Mouse (Mus musculus) Patski (cell line): ENCODE results near the gene Phb. TPM values are rescaled to one million over a fixed set of nuclear protein-coding genes. Genes with fewer than 3 reads are reported as not detected.
"Not testable (repeated sequence)": the region's sequence is repeated elsewhere in the genome, so short reads cannot be mapped to it uniquely, and the experiment has no call there.

Source experiments
- ATAC-seq: fragments of 100-300 bp; one replicate; pipeline ENCODE4 v1.8.0; 2021
- CTCF ChIA-PET: fragments of 350-600 bp; sonication (Branson Sonifier 250); formaldehyde crosslinking; loops from one replicate; lab custom pipeline; 2022; ENCODE audit warnings: inconsistent platforms; lab: Charles Lee
- POLR2A ChIA-PET: fragments of 350-600 bp; sonication (Branson Sonifier 250); formaldehyde crosslinking; loops from one replicate; lab custom pipeline; 2022; ENCODE audit warnings: antibody characterized with exemption, inconsistent platforms; lab: Charles Lee
- DNase-seq: peaks from one replicate; pipeline ENCODE4 v3.0.0-alpha.2; 2011; ENCODE audit warnings: low read depth, low spot score
- H3K27me3 ChIP-seq: fragments of 371-371 bp; one replicate; pipeline ENCODE4 v1.5.1; 2021
- CTCF ChIP-seq: fragments of 100-300 bp; IDR thresholded peaks from one replicate; pipeline ENCODE4 v1.5.1; 2021
- in situ Hi-C: fragments of 300-500 bp; cut with MboI; formaldehyde crosslinking; loops from 3 replicates; pipeline ENCODE4 v1.11.1; 2018; ENCODE audit warnings: low pct_unique_long_range_greater_than_20kb, mixed read lengths
- polyA plus RNA-seq: library from polyadenylated mRNA; unstranded; gene quantifications from one replicate; pipeline ENCODE4 v1.2.3, GENCODE M21; 2021

The Phb gene
- polyA plus RNA-seq, 1 experiment from 2014 or later, result 158 TPM

DNA sequence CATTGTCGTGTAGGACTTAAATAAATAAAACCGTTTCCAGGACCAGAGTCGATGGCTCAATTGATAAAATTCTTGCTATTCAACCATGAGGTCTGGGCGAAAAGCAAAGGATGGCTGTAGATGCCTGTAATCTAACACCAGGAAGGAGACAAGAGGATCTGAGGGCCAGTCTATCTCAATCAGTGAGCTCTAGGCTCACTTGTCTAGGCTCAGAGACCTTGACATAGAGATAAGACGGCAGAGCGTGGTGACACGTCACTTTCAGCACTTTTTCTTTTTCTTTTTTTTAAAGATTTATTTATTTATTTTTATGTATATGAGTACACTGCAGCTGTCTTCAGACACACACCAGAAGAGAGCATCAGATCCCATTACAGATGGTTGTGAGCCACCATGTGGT, 17.2 kb upstream of the Phb start:
- CTCF ChIA-PET, result no interaction called here
- ATAC-seq, result no peak

DNA sequence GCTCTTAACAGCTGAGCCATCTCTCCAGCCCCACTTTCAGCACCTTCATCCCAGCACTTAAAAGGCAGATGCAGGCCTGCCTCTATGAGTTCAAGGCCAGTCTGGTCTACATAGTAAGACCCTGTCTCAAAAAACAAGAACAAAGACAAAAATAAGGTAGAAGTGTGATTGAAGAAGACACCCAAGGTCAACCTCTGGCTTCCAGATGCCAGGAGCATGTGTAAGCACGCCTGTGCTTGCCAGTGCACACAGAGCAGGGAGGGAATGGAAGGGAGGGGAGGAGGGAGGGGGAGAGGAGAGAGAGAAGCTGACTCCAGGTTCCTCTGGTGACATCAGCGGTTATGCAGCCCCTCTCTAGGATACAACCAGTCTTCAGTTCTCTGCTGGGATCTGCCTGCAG, 16.8 kb upstream of the Phb start:
- ChIA-PET CTCF (interaction anchor here (1.2 to 1.4 kb wide), 2 partner anchors 73 to 129 kb away, joined by 3 read pairs; no protein-coding TSS in a partner anchor), POLR2A (no interaction called here)
- TF ChIP-seq CTCF, result no peak
- in situ Hi-C loops, result no loop called here
- ATAC-seq (no peak), DNase-seq (no peak)
- H3K27me3 ChIP-seq, result peaks cover 17% of the 10 kb centered on the region

More for the DNA sequence above, 17.2 kb upstream of the Phb start:
- in situ Hi-C loops, result loop anchor here (5.0 to 25.0 kb wide), 2 partner anchors 117 to 287 kb away; no protein-coding TSS in a partner anchor
- peaks cover 21% of the 10 kb centered on the region for H3K27me3 ChIP-seq
- no peak for DNase-seq
- POLR2A ChIA-PET, result no interaction called here
- TF ChIP-seq CTCF, result no peak

DNA sequence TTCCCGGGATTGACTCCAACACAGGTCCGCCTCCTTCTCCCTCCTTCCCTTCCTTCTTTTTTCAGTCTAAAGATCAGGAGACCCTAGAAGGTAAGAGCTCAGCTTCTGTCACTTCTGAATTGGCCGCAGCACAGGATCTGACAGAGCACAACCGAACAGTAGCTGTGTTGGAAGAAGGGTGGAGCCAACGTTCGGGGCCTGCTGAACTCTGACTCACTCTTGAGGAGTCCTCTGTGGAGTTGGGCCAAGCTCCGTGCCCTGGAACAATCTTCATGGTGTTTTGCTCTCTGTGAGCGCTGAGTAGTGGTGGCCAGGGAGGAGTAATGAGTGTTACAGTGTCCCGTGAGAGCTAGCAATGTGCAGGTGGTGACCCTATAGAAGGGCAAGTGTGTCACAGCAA, 15.8 kb upstream of the Phb start:
- ChIA-PET POLR2A (interaction anchor here (1.0 kb wide), 1 partner anchor 11 kb away, joined by 3 read pairs; no protein-coding TSS in a partner anchor), CTCF (interaction anchor here (0.9 to 1.4 kb wide), 3 partner anchors 8 to 130 kb away, joined by 3 read pairs; no protein-coding TSS in a partner anchor)
- peaks cover 8% of the 10 kb centered on the region for H3K27me3 ChIP-seq
- ATAC-seq, result peak; percentile 58
- DNase-seq, result no peak
- in situ Hi-C loops, result no loop called here
- no peak for TF ChIP-seq CTCF

DNA sequence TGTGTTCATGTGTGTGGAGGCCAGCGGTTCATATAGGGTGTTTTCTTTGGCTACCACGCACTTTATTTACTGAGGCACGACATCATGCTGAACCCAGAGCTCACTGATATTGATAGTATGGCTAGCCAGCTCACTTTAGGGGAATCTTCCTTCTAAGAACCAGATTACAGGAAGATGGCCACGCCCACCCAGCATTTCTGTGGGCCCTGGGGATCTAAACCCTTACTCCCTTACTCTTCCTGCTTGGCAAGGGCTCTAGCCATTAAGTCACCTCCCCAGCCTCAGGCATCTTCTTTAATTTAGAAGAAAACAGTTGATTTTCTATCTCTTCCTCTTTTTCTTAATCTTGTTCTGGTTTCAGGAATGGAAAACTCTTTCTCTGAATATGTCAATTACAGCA, 9.3 kb upstream of the Phb start:
- no peak for ATAC-seq
- POLR2A ChIA-PET, result interaction anchor here (0.6 kb wide), 1 partner anchor 88 kb away, joined by 4 read pairs; no protein-coding TSS in a partner anchor
- H3K27me3 ChIP-seq, result peaks cover 23% of the 10 kb centered on the region
- CTCF ChIA-PET, result interaction anchor here (1.3 kb wide), 1 partner anchor 20 kb away, joined by 3 read pairs; no protein-coding TSS in a partner anchor
- no peak for TF ChIP-seq CTCF
- in situ Hi-C loops, result no loop called here
- DNase-seq, result no peak

DNA sequence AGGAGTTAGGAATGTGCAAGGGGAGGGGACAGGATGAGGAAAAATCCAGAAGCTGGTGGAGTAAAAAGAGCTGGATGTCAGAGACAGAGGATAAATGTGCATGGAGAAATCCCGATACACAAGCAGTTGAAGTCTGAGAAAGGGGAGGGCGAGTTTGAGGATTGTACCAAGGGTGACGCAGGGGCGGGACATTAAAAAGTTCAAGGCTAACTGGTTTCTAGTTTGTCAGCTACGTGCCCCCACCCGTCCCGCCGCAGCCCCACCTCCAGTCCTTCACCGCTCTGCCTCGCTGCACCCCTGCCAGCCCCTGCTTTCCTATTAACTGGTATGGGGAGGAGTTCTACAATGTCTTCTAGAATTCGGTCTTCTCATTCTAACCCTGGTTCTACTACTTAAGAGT, 420 bp downstream of the Phb start:
- no peaks in the 10 kb centered on the region for H3K27me3 ChIP-seq
- no peak for ATAC-seq
- no peak for DNase-seq
- in situ Hi-C loops, result no loop called here
- CTCF ChIA-PET, result interaction anchor here (0.7 kb wide), 1 partner anchor 16 kb away, joined by 3 read pairs; no protein-coding TSS in a partner anchor
- POLR2A ChIA-PET, result interaction anchor here (1.0 kb wide), 1 partner anchor 274 kb away, joined by 3 read pairs; no protein-coding TSS in a partner anchor
- no peak for TF ChIP-seq CTCF

DNA sequence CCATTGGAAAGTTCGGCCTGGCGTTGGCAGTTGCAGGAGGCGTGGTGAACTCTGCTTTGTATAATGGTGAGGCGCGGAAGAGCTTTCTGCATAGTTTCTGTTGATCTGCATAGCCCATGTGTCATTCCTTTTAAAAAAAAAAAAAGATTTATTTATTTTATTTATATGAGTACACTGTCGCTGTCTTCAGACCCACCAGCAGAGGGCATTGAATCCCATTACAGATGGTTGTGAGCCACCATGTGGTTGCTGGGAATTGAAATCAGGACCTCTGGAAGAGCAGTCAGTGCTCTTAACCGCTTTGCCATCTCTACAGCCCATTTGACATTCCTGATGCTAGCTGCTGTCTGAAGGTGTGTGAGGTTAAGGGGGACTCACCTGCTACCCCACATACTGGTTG, 1.3 kb downstream of the Phb start:
- ATAC-seq, DNase-seq, H3K27me3 ChIP-seq, CTCF ChIA-PET, in situ Hi-C loops: not testable (repeated sequence)
- POLR2A ChIA-PET, result interaction anchor here (0.5 kb wide), 1 partner anchor 265 kb away, joined by 4 read pairs; no protein-coding TSS in a partner anchor
- peak; percentile 73 for TF ChIP-seq CTCF

DNA sequence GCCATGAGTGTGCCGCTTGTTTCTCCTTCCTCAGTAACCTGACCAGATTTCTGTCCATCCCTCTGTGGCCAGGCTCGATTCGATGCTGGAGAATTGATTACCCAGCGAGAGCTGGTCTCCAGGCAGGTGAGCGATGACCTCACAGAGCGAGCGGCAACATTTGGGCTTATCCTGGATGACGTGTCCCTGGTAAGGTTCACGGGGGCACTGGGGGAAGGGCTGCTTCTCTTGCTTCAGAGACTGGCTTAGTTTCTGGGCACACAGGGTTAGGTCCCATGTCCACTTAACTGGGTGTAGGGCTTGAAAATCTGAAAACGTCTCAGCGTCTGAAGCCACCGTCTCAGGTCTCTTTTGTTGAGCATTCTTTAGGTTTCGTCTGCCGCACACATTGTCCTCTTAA, 8.7 kb downstream of the Phb start:
- ChIA-PET CTCF (no interaction called here), POLR2A (no interaction called here)
- in situ Hi-C loops, result no loop called here
- H3K27me3 ChIP-seq, result no peaks in the 10 kb centered on the region
- no peak for TF ChIP-seq CTCF
- no peak for DNase-seq
- no peak for ATAC-seq

DNA sequence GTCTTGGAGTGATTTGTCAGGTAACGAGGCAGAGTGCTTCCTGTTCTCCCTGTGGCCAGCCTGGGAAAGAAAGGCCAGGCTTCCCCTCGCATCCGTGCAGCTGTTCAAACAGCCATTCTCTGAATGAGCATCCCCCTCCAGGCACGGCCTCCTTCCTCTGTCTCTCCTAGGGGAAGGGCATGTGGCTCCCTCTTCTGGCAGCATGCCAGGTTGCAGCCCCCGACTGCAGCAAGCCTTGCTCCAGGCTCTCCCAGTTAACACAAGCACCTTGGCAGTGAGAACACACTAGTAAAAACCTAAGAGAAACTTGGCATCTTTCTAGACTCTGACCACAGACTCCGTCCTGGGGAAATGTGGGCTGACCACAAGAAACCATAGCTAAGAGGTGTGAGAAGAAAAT, 9.6 kb downstream of the Phb start:
- no peak for ATAC-seq
- ChIA-PET POLR2A (no interaction called here), CTCF (no interaction called here)
- peak; percentile 62 for TF ChIP-seq CTCF
- no peak for DNase-seq
- in situ Hi-C loops, result no loop called here
- H3K27me3 ChIP-seq, result no peaks in the 10 kb centered on the region

DNA sequence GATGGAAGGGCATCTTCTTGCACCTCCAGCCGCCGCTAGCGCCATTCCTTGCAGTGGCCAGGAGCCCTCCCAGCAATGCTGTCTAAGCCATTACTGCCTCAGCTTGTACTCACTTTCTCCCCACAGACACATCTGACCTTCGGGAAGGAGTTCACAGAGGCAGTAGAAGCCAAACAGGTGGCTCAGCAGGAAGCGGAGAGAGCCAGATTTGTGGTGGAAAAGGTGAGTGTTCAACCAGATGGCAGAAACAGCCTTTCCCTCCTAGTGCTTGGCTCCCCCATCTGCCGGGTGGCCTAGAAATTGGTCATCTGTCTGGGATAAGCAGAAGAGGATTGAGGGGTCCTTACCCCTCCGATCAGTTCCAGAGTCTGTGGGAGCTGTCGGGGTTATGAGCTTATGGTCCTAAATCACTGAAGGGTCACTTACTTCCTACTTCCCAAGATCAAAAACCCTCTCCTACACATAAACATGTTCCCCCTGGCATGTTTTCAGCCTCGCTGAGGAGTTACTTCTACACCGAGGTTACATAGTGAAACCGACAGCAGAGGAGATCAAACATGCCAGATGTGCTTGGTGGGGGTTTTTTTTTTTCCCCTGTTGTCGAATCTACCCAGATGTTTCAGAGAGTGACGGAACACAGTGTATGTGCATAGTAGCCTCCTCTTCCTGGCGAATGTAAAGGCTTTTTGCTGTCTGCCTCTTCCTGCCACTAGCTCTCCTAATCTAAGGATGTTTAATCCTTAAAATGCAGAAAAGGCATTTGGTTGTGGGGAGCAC, 11.4 kb downstream of the Phb start:
- in situ Hi-C loops, result no loop called here
- no peaks in the 10 kb centered on the region for H3K27me3 ChIP-seq
- ChIA-PET POLR2A (no interaction called here), CTCF (interaction anchor here (0.8 kb wide), 1 partner anchor 21 kb away, joined by 3 read pairs; no protein-coding TSS in a partner anchor)
- ATAC-seq (no peak), DNase-seq (no peak)
- no peak for TF ChIP-seq CTCF

DNA sequence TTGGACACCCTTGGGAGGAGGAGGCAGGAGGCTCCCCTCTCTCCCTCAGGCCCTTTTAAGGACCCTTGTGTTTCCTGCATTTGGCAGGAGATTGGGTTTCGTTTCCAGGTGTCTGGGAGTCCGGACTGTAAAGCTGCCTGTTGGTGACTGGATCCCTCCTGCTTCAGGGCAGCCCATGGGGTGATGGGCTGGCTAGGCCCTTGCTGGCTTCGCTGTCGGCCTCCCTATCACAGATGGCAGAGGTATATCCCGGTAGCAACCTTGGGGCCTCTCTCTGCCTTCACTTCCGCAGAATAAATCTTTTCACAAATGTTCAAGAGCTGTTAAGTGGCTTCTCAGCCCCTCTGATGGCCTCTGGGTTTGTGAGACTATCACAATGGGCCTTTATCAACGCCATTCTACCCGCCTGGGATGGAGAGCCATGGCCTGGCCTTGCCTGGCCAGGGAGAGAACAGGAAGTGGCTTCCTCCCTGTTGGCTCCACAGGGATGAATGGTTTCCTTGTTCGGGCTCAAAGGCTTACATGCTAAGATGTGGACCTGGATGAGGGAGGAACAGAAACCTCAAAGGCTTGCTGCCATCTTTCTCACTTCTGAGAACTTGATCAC, 15.3 kb downstream of the Phb start:
- no peak for DNase-seq
- ChIA-PET POLR2A (no interaction called here), CTCF (no interaction called here)
- in situ Hi-C loops, result no loop called here
- no peak for TF ChIP-seq CTCF
- H3K27me3 ChIP-seq, result no peaks in the 10 kb centered on the region
- no peak for ATAC-seq
